Mouse (Mus musculus): ENCODE measurements around the gene Tbl2.

Gene Tbl2

GRCm38 (mm10) chr5:135149820-135150178 is 342 bp downstream of the Tbl2 start:
- DNase-seq: no peak

GRCm38 (mm10) chr5:135156496-135156895 is 7.0 kb downstream of the Tbl2 start:
- DNase-seq: no peak

- no peak for DNase-seq
Measured at GRCm38 (mm10) chr5:135161221-135161620, 11.8 kb downstream of the Tbl2 start.

- no peak for DNase-seq
Measured at GRCm38 (mm10) chr5:135161650-135162049, 12.2 kb downstream of the Tbl2 start.

GRCm38 (mm10) chr5:135162361-135162760 is 12.9 kb downstream of the Tbl2 start:
- DNase-seq: no peak

GRCm38 (mm10) chr5:135162821-135163220 is 13.4 kb downstream of the Tbl2 start:
- DNase-seq: no peak

- no peak for DNase-seq
Measured at GRCm38 (mm10) chr5:135166909-135167308, 17.5 kb downstream of the Tbl2 start.

GRCm38 (mm10) chr5:135167469-135167868 is 18.0 kb downstream of the Tbl2 start:
- DNase-seq: no peak

- peak; percentile 96 for DNase-seq
Measured at GRCm38 (mm10) chr5:135168063-135169062, 18.9 kb downstream of the Tbl2 start, which contains the start of gene Bcl7b. Gene Bcl7b (plus strand): TSS chr5:135168283.

- no peak for DNase-seq
Measured at GRCm38 (mm10) chr5:135169479-135169878, 20.0 kb downstream of the Tbl2 start.

GRCm38 (mm10) chr5:135171688-135172220 is 22.3 kb downstream of the Tbl2 start:
- no peak for DNase-seq

- no peak for DNase-seq
Measured at GRCm38 (mm10) chr5:135172986-135173385, 23.5 kb downstream of the Tbl2 start.

- no peak for DNase-seq
Measured at GRCm38 (mm10) chr5:135175086-135175485, 25.6 kb downstream of the Tbl2 start.

- DNase-seq: no peak
Measured at GRCm38 (mm10) chr5:135178523-135178922, 29.1 kb downstream of the Tbl2 start.

GRCm38 (mm10) chr5:135178996-135179395 is 29.5 kb downstream of the Tbl2 start:
- DNase-seq: no peak

- DNase-seq: no peak
Measured at GRCm38 (mm10) chr5:135179616-135180015, 30.2 kb downstream of the Tbl2 start.

- DNase-seq: no peak
Measured at GRCm38 (mm10) chr5:135180796-135181195, 31.3 kb downstream of the Tbl2 start.

- no peak for DNase-seq
Measured at GRCm38 (mm10) chr5:135181776-135182175, 32.3 kb downstream of the Tbl2 start.

GRCm38 (mm10) chr5:135183131-135183861 is 33.8 kb downstream of the Tbl2 start:
- peak; percentile 27 for DNase-seq

GRCm38 (mm10) chr5:135185016-135185415 is 35.6 kb downstream of the Tbl2 start:
- no peak for DNase-seq

GRCm38 (mm10) chr5:135185596-135185995 is 36.1 kb downstream of the Tbl2 start:
- peak; percentile 42 for DNase-seq

- no peak for DNase-seq
Measured at GRCm38 (mm10) chr5:135186231-135186620, 36.8 kb downstream of the Tbl2 start.

GRCm38 (mm10) chr5:135186621-135187348 is 37.3 kb downstream of the Tbl2 start, which contains the start of gene Baz1b:
Gene Baz1b (plus strand): TSS chr5:135187264.
- peak; percentile 98 for DNase-seq
